Mouse (Mus musculus) left cerebral cortex, postnatal 36 days (tissue): ENCODE data around the gene Srsf5. TPM values are rescaled to one million over a fixed set of nuclear protein-coding genes. Genes with fewer than 3 reads are reported as not detected.

ENCODE experiments used
- DNase-seq, 2 experiments: peaks; one replicate each; pipeline ENCODE4 v3.0.0; 2021 to 2022; ENCODE audit warnings: low spot score in 2 of 2, mixed read lengths in 1 of 2
- intact Hi-C: fragments of 180-260 bp; cut with DNase I; formaldehyde crosslinking; loops from one replicate; pipeline ENCODE4 v1.15.1; 2025
- total RNA-seq, 2 experiments: library from RNA; stranded (reverse); gene quantifications; 2 replicates each; pipeline ENCODE4 v1.2.3; 2021

Srsf5 gene
- 100 to 1,000 TPM; 256 to 346 TPM for total RNA-seq

DNA sequence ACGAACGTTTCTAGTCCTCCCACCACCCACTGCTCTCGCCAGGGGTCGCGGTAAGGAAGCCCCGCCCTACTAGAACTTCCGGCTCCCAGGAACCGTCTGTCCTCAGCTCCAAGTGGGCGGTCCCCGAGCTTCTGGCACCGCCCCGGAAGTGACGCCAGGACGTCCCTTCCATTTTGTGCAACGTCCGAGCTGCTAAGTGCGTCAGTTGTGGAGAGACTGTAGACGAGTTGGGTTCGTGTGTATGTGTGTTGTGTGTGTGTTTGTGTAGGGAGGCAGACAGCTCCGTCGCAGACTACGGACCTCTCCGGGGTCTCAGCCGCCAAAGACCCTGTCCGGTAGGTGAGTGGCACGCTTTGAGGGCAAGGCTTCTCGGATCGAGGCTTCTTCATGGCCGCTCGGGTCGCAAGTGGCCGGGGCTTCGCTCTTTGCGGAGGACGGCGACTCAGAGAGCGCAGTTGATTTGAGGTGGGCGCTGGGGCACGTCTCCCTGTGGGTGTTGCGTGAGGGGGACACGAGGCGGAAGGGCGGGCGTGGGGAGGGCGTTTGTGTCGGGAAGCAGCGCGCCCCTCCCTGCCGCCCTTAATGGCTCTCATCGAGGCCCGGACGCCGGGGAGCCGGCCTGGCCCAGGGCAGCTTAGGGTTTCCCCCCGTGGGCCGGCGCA is at the start of gene Srsf5:
Gene Srsf5, plus strand, starts transcription at position 171 of the 662 bp plus-strand sequence.
- DNase-seq: peak; percentile 97
- intact Hi-C loops: loop anchor here (5.0 kb wide), 1 partner anchor 153 kb away; the partner anchor contains the start of gene Susd6

DNA sequence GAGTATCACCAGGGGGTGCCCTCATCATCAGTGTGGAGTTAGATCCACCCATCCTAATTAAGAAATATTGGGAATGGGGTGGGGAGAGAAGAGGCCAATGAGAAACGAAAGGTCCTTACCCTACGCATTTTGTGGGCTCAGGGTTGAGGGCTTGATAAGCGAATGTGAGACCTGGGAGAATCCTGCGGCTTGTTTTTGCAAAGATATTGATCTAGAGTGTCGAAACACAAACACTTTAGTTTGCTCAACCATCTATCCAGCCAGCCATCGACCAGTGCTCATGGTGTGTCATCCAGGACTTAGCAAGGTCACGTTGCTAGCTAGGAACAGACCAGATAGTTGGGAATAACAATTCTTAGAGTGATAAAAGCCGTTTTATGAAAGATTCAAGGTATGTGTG is 35.7 kb upstream of the Srsf5 start:
- intact Hi-C loops: no loop called here

DNA sequence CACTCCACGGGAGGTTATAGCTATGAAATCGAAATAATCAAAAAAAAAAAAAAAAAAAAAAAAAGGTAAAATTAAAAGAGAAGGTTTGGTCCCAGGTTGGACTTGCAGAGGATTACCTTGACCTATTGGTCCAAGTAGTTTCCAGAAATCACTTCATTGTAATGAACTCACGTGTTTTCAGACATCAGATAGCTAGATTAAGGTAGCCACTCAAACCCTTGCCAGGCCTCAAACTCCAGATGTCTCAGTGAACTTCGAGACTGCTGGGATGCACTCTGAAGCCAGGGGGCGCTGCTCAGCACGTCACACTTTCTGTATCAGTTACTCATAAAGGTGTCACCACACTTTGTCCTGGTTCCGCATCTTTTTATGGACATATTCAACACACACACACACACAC is 27.5 kb upstream of the Srsf5 start:
- intact Hi-C loops: no loop called here

More for the DNA sequence above, 35.7 kb upstream of the Srsf5 start:
- no peak for DNase-seq

DNA sequence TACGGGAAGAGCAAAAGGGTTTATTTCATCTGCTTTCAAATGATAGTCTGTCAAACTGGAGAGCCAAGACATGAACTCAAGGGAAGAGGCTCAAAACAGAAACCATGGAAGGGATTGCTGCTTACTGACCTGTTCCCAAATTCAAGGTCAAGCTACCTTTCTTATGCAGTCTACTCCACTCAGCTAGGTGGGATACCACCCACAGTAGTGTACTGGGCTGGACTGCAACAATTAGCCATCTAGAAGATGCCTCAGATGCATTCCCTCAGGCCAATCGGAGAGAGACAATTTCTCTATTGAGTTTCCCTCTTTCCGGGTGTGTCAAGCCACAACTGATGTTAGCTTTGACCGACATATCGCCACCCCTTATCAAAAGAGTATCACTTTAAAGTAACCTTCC is 24.0 kb upstream of the Srsf5 start:
- DNase-seq: no peak
- intact Hi-C loops: no loop called here

More for the DNA sequence above, 27.5 kb upstream of the Srsf5 start:
- no peak for DNase-seq

DNA sequence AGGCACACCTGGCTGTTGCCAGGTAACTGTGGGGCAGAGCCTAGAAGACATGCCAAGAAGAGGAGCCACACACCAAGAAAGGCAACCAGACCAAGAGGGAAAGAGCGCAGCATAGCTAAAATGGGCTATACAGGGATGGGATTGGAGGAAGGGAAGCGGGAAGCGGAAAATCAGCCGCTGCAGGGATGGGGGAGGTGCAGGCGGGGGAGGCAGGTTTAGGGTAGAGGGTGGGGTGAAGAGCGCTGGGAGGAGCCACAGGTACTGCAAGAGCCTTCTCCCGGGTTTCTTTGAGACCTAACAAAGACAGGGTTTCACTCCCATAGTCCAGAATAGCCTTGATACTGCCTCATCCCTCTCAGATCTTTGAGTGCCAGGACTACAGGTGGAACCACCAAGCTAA is 22.4 kb upstream of the Srsf5 start:
- intact Hi-C loops: no loop called here
- DNase-seq: no peak

DNA sequence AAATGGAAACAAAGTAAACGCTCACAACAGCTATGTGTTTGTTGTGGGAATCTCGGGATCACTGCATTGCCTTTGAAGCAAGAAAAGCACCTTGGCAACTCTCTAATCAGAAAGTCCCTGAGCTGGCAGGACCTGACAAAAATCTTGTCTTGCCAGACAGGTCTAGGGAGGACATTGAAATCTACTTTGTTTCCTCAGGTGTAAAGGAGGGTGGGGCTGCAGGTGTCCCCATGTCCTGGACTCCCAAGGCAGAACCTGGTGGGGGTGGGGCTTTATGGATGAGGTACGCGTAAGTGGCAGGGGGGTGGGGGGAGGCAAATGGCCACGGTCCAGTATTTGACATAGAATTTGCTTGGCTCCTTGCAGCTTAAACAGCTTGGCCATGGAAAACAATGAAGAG is 21.7 kb upstream of the Srsf5 start:
- intact Hi-C loops: no loop called here
- DNase-seq: no peak

DNA sequence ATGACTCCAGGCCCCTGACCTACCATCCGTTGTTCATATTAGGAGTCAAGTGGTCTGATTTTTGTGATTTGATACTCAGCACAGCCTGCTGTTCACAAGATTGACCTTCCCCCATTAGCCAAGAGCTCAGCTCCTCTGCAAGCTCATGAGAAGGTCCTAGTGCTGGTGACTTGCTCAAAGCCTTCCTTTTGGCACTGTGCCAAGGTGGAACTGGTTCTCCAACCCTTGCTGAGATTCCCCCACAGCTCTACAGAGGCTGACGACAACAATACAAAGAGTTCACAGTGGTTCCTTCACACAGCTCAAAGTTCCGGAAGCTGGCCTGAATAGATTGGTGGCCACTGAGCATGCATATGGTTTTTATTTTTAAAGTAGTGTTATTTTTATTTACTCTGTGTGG is 21.1 kb upstream of the Srsf5 start:
- intact Hi-C loops: no loop called here
- no peak for DNase-seq

DNA sequence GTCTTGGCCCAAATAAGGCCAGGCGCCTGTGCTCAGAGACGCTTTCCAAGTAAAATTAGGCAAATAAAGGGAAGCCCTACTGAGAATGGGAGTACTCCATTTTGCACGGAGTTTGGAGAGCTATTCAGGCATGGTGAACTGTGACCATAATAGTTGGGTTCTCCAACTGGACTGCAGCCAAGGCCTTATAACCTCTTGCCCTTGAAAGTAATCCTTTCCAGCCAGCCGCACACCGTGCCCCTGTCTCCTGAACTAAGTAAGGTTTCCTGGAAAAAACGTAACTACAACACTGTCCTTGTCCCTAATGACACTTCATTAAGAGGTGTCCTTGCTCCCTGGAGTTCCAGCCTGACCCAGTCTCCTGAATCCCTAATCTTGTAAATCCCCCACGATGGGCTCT is 19.4 kb upstream of the Srsf5 start:
- DNase-seq: no peak
- intact Hi-C loops: no loop called here

DNA sequence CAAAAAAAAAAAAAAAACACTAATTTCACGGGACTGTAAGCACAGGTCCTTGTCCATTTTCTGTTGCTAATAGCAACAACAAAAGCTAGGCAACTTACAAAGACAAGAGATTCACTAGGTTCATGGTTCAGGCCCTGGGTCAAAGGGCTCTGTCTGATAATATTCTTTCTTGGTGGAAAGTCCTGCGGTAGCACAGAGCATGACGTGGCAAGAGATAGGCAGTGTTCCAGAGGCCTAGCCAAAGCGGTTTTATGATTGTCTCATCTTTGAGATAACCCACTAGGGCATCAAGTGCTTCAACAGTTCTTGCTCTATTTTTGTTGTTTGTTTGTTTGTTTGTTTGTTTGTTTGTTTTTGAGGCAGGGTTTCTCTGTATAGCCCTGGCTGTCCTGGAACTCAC is 18.8 kb upstream of the Srsf5 start:
- intact Hi-C loops: no loop called here
- no peak for DNase-seq

DNA sequence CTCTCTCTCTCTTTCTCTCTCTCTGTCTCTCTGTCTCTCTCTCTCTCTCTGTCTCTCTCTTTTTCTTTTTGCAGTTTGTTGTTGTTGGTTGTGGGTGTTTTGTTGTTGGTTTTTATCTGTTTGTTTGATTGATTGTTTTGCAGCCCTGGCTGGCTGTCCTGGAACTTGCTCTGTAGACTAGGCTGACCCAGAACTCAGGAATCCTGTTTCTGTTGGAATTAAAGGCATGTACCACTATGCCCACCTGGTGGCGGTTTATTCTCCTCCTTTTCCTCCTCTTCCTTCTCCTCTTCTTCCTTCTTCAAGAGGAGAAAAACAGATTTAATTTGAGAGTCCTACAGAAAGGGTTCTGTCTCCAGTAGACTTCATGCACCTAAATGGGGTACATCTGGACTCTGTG is 17.8 kb upstream of the Srsf5 start:
- DNase-seq: no peak
- intact Hi-C loops: no loop called here

DNA sequence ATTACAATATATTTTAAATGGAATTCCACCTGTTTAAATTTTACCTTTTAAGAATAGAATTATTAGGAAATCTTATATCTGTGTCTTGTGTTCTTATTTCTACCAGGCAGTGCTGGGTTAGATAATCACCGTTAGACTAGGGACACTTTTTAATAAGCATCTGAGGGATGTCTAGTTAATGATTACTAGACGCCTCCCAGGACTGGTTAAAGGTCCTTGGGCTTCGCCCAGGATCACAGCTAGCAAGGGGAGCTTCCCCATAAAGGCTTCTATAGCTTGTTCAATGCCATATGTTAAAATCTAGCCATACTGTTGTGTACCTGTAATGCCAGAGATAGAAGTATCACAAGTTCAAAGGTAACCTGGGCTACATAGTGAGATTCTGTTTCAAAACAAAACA is 16.4 kb upstream of the Srsf5 start:
- no peak for DNase-seq
- intact Hi-C loops: no loop called here

DNA sequence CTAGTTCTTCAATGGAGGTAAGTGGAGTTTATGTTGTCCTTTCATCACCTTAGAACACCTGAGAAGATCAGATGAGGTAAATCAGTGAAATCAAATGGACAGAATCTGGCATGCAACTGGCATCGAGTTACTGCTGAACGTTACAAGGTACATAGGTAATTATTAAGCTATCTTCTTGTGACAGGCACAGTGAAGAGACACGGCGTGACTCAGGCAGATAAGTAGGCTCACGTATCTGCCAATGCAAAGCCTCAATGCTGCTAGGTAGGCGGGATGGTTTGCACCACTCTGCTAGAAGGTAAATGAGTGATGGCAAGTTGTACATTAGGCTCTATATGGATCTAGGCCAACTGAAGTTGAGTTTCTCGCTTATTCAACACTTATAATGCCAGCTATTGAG is 15.2 kb upstream of the Srsf5 start:
- intact Hi-C loops: no loop called here
- no peak for DNase-seq

DNA sequence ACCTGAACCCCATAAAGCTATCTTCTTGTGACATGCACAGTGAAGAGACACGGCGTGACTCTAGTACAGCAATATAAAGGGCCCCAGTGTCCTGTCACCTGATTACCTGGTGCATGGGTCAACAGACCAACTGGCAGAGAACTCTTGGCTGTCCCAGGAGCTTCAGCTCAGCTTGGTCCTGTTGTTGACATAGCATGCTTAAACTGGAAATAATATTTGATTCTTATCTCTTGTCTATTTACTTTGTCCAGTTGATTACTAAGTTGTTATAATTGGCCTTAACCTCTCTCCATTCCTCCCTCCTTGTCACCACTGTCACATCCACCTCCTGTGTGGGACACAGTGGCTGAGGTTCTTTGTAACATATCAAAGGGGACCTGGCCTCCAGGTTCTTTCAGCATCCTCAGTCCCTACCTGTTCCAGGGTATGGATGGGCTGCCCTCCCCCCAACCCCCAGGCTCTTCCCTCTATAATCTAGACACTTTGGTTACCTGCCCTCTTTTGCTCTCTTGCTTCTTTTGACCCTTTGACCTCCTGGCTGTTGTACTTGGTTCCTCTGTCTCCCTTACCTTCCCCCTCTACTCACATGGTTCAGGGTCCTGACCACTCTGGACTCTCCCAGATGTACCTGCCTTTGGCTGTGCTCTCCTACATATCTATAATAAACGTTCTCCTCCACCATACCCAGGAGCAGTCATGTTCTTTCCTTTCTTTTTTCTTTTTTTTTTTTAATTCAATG is 13.7 kb upstream of the Srsf5 start:
- DNase-seq: no peak
- intact Hi-C loops: no loop called here

DNA sequence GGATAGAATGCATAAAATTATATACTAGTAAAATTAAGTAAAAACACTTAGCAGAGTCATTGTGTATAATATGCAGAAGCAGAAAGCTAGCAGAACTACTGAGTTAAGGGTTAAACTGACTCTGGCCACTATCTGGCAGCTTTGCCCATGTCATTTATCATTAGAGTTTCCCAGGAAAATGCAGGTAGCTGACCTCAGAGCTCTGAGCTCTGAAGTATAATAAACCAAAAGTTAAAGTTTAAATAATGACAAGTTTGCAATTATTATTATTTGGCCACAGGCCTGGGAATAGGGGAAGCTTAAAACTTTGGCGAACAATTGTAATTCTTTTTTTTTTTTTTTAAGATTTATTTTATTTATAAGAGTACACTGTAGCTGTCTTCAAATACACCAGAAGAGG is 12.4 kb upstream of the Srsf5 start:
- DNase-seq: no peak
- intact Hi-C loops: no loop called here

DNA sequence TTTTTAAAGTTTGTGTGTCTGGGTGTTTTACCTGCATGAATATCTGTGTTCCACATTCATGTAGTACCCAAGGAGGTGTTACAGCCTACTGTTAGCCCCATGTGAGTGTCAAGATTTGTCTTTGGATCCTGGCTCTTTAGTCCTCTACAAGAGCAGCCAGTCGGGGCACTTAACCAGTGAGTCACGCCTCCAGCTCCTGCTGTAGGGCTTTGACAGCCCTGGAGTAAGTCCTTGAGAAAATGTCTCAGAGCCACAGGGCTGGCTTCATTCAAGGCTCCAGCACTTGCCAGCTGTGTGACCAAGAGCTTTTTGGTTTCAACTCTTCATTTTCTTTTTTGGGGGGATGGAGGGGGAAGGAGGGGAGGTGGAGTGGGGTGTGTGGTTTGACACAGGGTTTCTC is 8.6 kb upstream of the Srsf5 start:
- intact Hi-C loops: no loop called here
- DNase-seq: no peak

DNA sequence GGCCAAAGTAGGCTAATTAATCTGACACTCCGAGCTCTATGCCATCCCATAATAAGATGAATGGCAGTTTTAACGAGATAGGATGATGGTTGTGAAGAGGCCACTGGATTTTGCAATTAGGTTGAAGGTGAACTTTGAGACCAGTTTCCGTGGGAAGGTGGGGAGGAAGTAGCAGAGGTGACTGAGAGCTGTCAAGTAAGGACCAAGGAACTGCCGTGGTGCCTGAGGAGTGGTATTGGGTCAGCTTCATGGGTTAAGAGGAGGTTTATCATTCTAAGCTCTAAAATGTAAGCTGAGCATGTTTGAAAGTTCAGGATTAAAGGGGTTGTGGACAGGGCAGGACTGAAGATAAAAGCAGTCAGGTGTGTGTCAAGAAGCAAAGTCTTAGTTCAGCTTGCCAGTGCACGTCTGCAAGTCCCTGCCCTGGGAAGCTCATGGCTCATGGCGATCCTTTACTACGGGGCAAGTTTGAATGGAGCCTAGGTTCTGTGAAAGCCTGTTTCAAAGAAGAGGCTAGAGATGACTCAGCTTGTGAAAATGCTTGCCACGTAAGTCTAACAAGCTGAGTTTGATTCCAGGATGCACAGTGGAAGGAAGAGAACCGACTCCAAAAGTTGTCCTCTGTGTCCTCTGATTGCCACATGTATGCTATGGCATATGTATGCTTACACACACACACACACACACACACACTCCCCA is 7.8 kb upstream of the Srsf5 start:
- intact Hi-C loops: no loop called here

DNA sequence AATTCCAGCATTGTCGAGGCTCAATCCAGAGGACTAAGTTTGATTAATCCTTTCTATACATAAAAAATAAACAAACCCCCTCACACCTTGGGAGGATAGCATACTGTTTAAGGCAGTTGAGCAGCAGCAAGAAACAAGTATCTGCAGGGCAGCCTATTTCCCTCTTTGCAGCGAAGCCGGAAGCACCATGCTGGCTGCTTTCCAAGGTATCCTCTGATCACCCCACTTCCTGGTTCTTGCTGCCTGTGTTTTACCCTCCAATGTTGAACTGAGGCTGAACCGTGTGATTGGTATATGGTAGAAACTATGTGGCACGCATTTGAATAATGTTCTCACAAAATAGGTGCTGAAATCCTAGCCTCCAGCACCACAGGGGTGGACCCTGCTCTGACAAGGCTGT is 6.7 kb upstream of the Srsf5 start:
- intact Hi-C loops: no loop called here
- no peak for DNase-seq

More for the DNA sequence above, 7.8 kb upstream of the Srsf5 start:
- no peak for DNase-seq

DNA sequence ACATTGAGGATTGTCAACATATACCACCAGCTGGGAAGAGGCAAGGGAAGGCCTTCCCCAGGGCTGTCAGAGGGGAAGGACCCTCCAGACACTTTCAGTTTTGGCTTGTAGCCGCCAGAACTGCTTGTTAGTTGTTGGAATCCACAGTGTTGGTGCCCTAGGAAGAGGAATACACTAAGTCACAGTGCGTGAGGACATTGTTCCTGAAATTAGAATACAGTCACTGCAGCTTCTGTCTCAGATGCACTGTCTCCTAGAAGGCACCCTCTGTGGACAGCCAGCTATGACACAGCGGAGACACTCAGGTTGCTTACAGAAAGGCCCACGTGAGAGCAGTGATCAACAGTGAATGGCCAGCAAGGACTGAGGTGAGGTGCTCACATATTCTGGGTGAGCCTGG is 6.1 kb upstream of the Srsf5 start:
- intact Hi-C loops: no loop called here
- DNase-seq: no peak

DNA sequence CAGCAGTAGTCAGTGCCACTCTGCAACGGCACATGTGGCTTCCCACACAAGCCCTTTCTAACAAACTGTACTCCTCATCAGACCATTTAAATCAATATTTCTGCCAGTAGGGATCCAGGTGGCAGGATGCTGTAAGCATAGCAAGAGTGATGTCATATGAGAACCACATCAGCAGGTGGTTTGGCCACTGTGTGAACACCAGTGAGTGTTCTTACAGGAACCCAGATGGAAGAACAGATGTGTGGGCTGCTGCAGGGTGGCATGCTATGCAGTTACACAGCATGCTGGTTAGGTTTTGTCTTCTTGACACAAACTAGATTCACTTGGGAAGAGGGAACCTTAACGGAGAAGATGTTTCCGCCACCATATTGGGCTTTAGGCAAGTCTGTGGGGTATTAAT is 3.4 kb upstream of the Srsf5 start:
- DNase-seq: no peak
- intact Hi-C loops: no loop called here

DNA sequence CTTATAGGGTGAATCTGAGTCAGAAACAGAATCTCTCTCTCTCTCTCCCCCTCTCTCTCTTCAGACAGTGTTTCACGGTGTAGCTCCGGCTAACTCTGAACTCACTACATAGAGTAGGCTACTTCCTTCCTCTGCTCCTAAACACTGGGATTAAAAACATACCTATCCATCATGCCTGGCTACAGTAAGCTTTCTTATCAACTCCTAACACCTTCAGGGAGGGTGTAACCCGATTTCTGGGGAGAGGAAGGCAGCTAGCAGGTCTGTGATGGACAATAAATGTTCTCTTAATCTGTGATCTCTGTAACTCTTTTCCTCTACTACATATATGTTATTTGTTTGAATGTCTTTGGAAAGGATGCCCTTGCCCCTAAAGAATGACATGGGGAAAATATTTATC is 1.9 kb upstream of the Srsf5 start:
- no peak for DNase-seq
- intact Hi-C loops: no loop called here

DNA sequence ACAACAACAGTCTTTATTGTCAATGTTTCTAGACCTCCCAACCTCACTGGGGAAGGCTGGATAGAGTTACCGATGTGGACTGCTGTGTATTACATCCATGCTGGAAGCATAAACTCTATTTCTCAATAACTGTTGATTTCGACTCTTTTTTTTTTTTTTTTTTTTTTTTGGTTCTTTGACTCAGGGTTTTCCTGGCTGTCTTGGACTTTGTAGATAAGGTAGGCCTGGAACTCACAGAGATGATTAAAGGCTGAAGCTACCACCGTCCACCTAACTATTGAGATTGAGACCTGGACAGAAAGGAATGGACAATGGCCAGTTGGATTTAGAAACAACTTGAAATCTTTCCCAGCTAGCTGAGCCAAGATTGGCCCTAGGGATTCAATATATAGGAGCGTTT is 1.1 kb upstream of the Srsf5 start:
- intact Hi-C loops: no loop called here
- DNase-seq: no peak
